Comparison of ENCODE assay signal across 9 mouse cellular contexts in genomic region chr9:119578311-119578635, GRCm38 (mm10). TPM values are rescaled to one million over a fixed set of nuclear protein-coding genes. Genes with fewer than 3 reads are reported as not detected.
DNase-seq lines count a peak whose midpoint lies in the region; ATAC-seq and TF ChIP-seq lines count a peak whose summit lies in the region.
"Had no signal": no experiment of that assay in that cellular context is flagged by ENCODE, and none has a peak within 500 bp of the region (broad histone marks: within the 10 kb centered on the region; RNA-seq: fewer than 3 reads in every experiment).

No protein-coding gene starts in this region.

- DNase-seq in lung, embryonic 14.5 days: no peak
- no peak for DNase-seq in lung, postnatal 4 days
- no peak for DNase-seq in limb, embryonic 11.5 days (ENCODE audit: low spot score)
- DNase-seq in natural killer cell, adult 2 months (ENCODE audit: low spot score in 2 of 2): no peak
- no peak for DNase-seq in yolk sac, embryonic 10.5 days (ENCODE audit: low spot score)
- DNase-seq: cerebellum, postnatal 14 days had no signal

- no peak for TF ChIP-seq CTCF in lung, embryonic 14.5 days (IDR thresholded peaks at IDR 0.05; ENCODE audit: low read depth)

- peaks cover 57% of the 10 kb centered on the region for H3K27me3 ChIP-seq in lung, embryonic 14.5 days (ENCODE audit: insufficient read depth, low read length)
- H3K27me3 ChIP-seq in forebrain, embryonic 12.5 days: peaks cover 82% of the 10 kb centered on the region
- H3K27me3 ChIP-seq in limb, embryonic 11.5 days (ENCODE audit: control insufficient read depth, insufficient read depth, low read length): peaks cover 61% of the 10 kb centered on the region
- peaks cover 94% of the 10 kb centered on the region for H3K27me3 ChIP-seq in neural tube, embryonic 15.5 days (replicated peaks)

- peak overlapping the region; percentile 60 for H3K9ac ChIP-seq in lung, embryonic 14.5 days
- peak overlapping the region; percentile 82 for H3K9ac ChIP-seq in forebrain, embryonic 12.5 days
- H3K9ac ChIP-seq in limb, embryonic 11.5 days (ENCODE audit: low read length): no peak overlapping the region
- peak overlapping the region; percentile 41; the same call in 1 of the 2 replicates for H3K9ac ChIP-seq in neural tube, embryonic 15.5 days (replicated peaks)

- H3K4me2 ChIP-seq in lung, embryonic 14.5 days: peak overlapping the region; percentile 94
- peak overlapping the region; percentile 99 for H3K4me2 ChIP-seq in forebrain, embryonic 12.5 days
- peak overlapping the region; percentile 86 for H3K4me2 ChIP-seq in limb, embryonic 11.5 days (ENCODE audit: low read depth, severe bottlenecking)
- H3K4me2 ChIP-seq in neural tube, embryonic 15.5 days: peak overlapping the region; percentile 97

- no peaks in the 10 kb centered on the region for H3K9me3 ChIP-seq in lung, embryonic 14.5 days (ENCODE audit: low read depth, low read length)
- H3K9me3 ChIP-seq in forebrain, embryonic 12.5 days: no peaks in the 10 kb centered on the region
- no peaks in the 10 kb centered on the region for H3K9me3 ChIP-seq in limb, embryonic 11.5 days (ENCODE audit: control insufficient read depth, low read length)
- H3K9me3 ChIP-seq in neural tube, embryonic 15.5 days (replicated peaks): no peaks in the 10 kb centered on the region

- H3K4me1 ChIP-seq in lung, embryonic 14.5 days (ENCODE audit: insufficient read depth): no peaks in the 10 kb centered on the region
- H3K4me1 ChIP-seq in forebrain, embryonic 12.5 days: peaks cover 21% of the 10 kb centered on the region
- peaks cover 9% of the 10 kb centered on the region for H3K4me1 ChIP-seq in limb, embryonic 11.5 days (ENCODE audit: control insufficient read depth, insufficient read depth, low read length)
- H3K4me1 ChIP-seq in neural tube, embryonic 15.5 days: peaks cover 15% of the 10 kb centered on the region

- peak overlapping the region; percentile 55 for H3K4me3 ChIP-seq in lung, embryonic 14.5 days (ENCODE audit: low read depth, low read length)
- peak overlapping the region; percentile 70 for H3K4me3 ChIP-seq in forebrain, embryonic 12.5 days (replicated peaks)
- H3K4me3 ChIP-seq in limb, embryonic 11.5 days (ENCODE audit: low read depth, low read length): peak overlapping the region; percentile 40
- H3K4me3 ChIP-seq in neural tube, embryonic 15.5 days (replicated peaks): peak overlapping the region; percentile 48

- no peaks in the 10 kb centered on the region for H3K36me3 ChIP-seq in lung, embryonic 14.5 days (ENCODE audit: insufficient read depth)
- no peaks in the 10 kb centered on the region for H3K36me3 ChIP-seq in forebrain, embryonic 12.5 days (replicated peaks)
- H3K36me3 ChIP-seq in limb, embryonic 11.5 days (ENCODE audit: control insufficient read depth, insufficient read depth, low read length): no peaks in the 10 kb centered on the region
- no peaks in the 10 kb centered on the region for H3K36me3 ChIP-seq in neural tube, embryonic 15.5 days

- whole genome bisulfite sequencing in lung, embryonic 14.5 days: 1% methylated on average over 23 of the region's 24 CpGs
- under 1% methylated on average over 24 of the region's 24 CpGs for WGBS in forebrain, embryonic 12.5 days
- WGBS in limb, embryonic 11.5 days: 1% methylated on average over 21 of the region's 24 CpGs
- 0% methylated on average over 24 of the region's 24 CpGs for WGBS in neural tube, embryonic 15.5 days

- H3K27ac ChIP-seq in lung, embryonic 14.5 days (ENCODE audit: low read depth): no peak overlapping the region
- H3K27ac ChIP-seq in forebrain, embryonic 12.5 days: no peak overlapping the region
- no peak overlapping the region for H3K27ac ChIP-seq in limb, embryonic 11.5 days (replicated peaks; ENCODE audit: low read depth, low read length)
- H3K27ac ChIP-seq in neural tube, embryonic 15.5 days (replicated peaks): no peak overlapping the region

- 0 out of 2 replicates have a peak, but pooled peaks have one; percentile 19 for ATAC-seq in lung, embryonic 14.5 days (ENCODE audit: insufficient read depth)
- ATAC-seq in forebrain, embryonic 12.5 days (ENCODE audit: low FRiP score): no peak
- no peak for ATAC-seq in limb, embryonic 11.5 days (ENCODE audit: insufficient number of reproducible peaks, low FRiP score, low TSS enrichment, low read depth)
- ATAC-seq in neural tube, embryonic 15.5 days (ENCODE audit: low FRiP score): no peak
- no peak for ATAC-seq in monocyte, adult 5-6 weeks (replicated peaks; ENCODE audit: insufficient number of reproducible peaks, low FRiP score, low TSS enrichment, poor library complexity, severe bottlenecking)

RNA-seq across cellular contexts. Expression of gene Scn5a, which starts 0.5 kb away (rescaled TPM):
- polyA plus RNA-seq in lung, embryonic 14.5 days (2014; fragmentation: Nextera tagmentation; extraction: Ambion mirVana): 0.76 and 0.95 TPM in 2 replicates
- polyA plus RNA-seq in forebrain, embryonic 12.5 days (2016; fragmentation: Nextera tagmentation; extraction: Ambion mirVana): 3.2 and 3.5 TPM in 2 replicates
- polyA plus RNA-seq in limb, embryonic 11.5 days (2014; fragmentation: Nextera tagmentation; extraction: Ambion mirVana): 0.04 TPM in 1 of 2 replicates, not detected in the other
- 0.31 and 0.46 TPM in 2 replicates for polyA plus RNA-seq in neural tube, embryonic 15.5 days (2015; fragmentation: Nextera tagmentation; extraction: Ambion mirVana)
- not detected in 3 replicates for total RNA-seq in monocyte, adult 5-6 weeks (2017)
